Mouse (Mus musculus): ENCODE results near the gene Ascl5. TPM values are rescaled to one million over a fixed set of nuclear protein-coding genes. Genes with fewer than 3 reads are reported as not detected.

Gene Ascl5
- polyA plus RNA-seq, 2 experiments = 0.18 TPM; not detected in 1

DNA sequence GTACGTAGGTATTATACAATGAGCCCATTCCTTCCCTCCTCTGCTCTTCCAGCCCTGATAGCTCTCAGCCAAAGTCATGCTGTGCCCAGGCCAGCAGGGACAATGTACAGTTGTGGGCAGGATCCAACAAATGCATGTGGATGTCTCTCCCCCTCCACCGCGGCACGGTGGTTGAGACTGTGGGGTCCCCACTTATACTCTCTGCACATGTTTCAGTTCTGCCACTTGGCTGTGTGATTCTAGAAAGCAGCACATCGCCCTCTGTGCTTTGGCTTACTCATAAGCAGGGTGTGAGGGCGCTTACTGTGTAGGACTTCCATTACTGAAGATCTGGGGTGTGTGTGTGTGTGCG, 11.2 kb downstream of the Ascl5 start:
- no peak for TF ChIP-seq POLR2A (IDR thresholded peaks at IDR 0.05; ENCODE audit: borderline replicate concordance, extremely low read depth, insufficient read depth, insufficient read length)
- Histone ChIP-seq H3K27ac (replicated peaks; ENCODE audit: low read depth, low read length) (no peak overlapping the region), H3K9ac (ENCODE audit: low read depth, low read length, severe bottlenecking) (no peak overlapping the region), H3K4me1 (ENCODE audit: control insufficient read depth, insufficient read depth, low read length) (no peaks in the 10 kb centered on the region), H3K9me3 (ENCODE audit: control insufficient read depth, low read length) (no peaks in the 10 kb centered on the region), H3K4me2 (replicated peaks; ENCODE audit: low read depth, low read length, severe bottlenecking) (no peak overlapping the region), H3K36me3 (ENCODE audit: control insufficient read depth, insufficient read depth, low read length) (no peaks in the 10 kb centered on the region), H3K4me3 (replicated peaks; ENCODE audit: low read length) (no peak overlapping the region), H3K27me3 (ENCODE audit: control insufficient read depth, insufficient read depth, low read length) (no peaks in the 10 kb centered on the region)
- peak; percentile 18; the same call in 1 of the 2 replicates for ATAC-seq (ENCODE audit: low FRiP score, low read depth)
- no peak for DNase-seq (ENCODE audit: low spot score)
- WGBS = 84% methylated on average over 7 of the region's 7 CpGs

DNA sequence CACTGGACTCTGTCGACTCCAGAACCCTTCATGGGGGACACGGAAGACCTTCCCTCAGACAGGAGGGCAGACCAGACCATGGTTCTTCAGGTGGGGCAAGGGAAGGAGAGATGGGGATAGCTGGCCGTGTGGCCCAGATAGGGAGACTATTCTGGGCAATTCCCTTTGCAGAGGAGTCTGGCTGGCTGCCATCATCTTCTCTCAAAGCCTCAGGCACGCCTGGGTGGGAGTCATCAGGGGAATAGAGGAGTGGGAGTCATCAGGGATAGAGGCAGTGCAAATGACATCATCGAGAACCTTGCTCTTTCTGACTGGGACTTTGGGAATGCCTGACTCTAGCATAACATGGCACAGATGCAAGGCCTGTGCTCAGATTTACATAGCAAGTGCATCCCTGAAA, 13.4 kb downstream of the Ascl5 start:
- Histone ChIP-seq H3K4me3 (replicated peaks; ENCODE audit: low read length) (no peak overlapping the region), H3K4me2 (replicated peaks; ENCODE audit: low read depth, low read length, severe bottlenecking) (no peak overlapping the region), H3K4me1 (ENCODE audit: control insufficient read depth, insufficient read depth, low read length) (no peaks in the 10 kb centered on the region), H3K36me3 (ENCODE audit: control insufficient read depth, insufficient read depth, low read length) (no peaks in the 10 kb centered on the region), H3K27me3 (ENCODE audit: control insufficient read depth, insufficient read depth, low read length) (no peaks in the 10 kb centered on the region), H3K9me3 (ENCODE audit: control insufficient read depth, low read length) (no peaks in the 10 kb centered on the region), H3K27ac (replicated peaks; ENCODE audit: low read depth, low read length) (no peak overlapping the region), H3K9ac (ENCODE audit: low read depth, low read length, severe bottlenecking) (no peak overlapping the region)
- TF ChIP-seq POLR2A (IDR thresholded peaks at IDR 0.05; ENCODE audit: borderline replicate concordance, extremely low read depth, insufficient read depth, insufficient read length) = no peak
- WGBS = 64% methylated on average over 5 of the region's 5 CpGs
- ATAC-seq (ENCODE audit: low FRiP score, low read depth) (no peak), DNase-seq (ENCODE audit: low spot score) (no peak)

GRCm38 (mm10) chr1:136066621-136067020, 16.0 kb downstream of the Ascl5 start:
- H3K4me3 ChIP-seq (replicated peaks; ENCODE audit: low read length) = no peak overlapping the region
- H3K9me3 ChIP-seq (ENCODE audit: control insufficient read depth, low read length) = no peaks in the 10 kb centered on the region
- no peak overlapping the region for H3K4me2 ChIP-seq (replicated peaks; ENCODE audit: low read depth, low read length, severe bottlenecking)
- DNase-seq (ENCODE audit: low spot score) (no peak), ATAC-seq (ENCODE audit: low FRiP score, low read depth) (no peak)
- TF ChIP-seq POLR2A (IDR thresholded peaks at IDR 0.05; ENCODE audit: borderline replicate concordance, extremely low read depth, insufficient read depth, insufficient read length) = no peak
- H3K27me3 ChIP-seq (ENCODE audit: control insufficient read depth, insufficient read depth, low read length) = no peaks in the 10 kb centered on the region
- 58% methylated on average over 1 of the region's 1 CpGs for WGBS
- H3K9ac ChIP-seq (ENCODE audit: low read depth, low read length, severe bottlenecking) = no peak overlapping the region
- H3K4me1 ChIP-seq (ENCODE audit: control insufficient read depth, insufficient read depth, low read length) = no peaks in the 10 kb centered on the region
- H3K27ac ChIP-seq (replicated peaks; ENCODE audit: low read depth, low read length) = no peak overlapping the region
- H3K36me3 ChIP-seq (ENCODE audit: control insufficient read depth, insufficient read depth, low read length) = no peaks in the 10 kb centered on the region

GRCm38 (mm10) chr1:136067579-136067978, 17.0 kb downstream of the Ascl5 start:
- ATAC-seq (ENCODE audit: low FRiP score, low read depth) = no peak
- no peaks in the 10 kb centered on the region for H3K9me3 ChIP-seq (ENCODE audit: control insufficient read depth, low read length)
- WGBS = 53% methylated on average over 3 of the region's 3 CpGs
- H3K4me2 ChIP-seq (replicated peaks; ENCODE audit: low read depth, low read length, severe bottlenecking) = no peak overlapping the region
- no peak overlapping the region for H3K27ac ChIP-seq (replicated peaks; ENCODE audit: low read depth, low read length)
- TF ChIP-seq POLR2A (IDR thresholded peaks at IDR 0.05; ENCODE audit: borderline replicate concordance, extremely low read depth, insufficient read depth, insufficient read length) = no peak
- H3K4me3 ChIP-seq (replicated peaks; ENCODE audit: low read length) = no peak overlapping the region
- DNase-seq (ENCODE audit: low spot score) = no peak
- no peaks in the 10 kb centered on the region for H3K27me3 ChIP-seq (ENCODE audit: control insufficient read depth, insufficient read depth, low read length)
- H3K9ac ChIP-seq (ENCODE audit: low read depth, low read length, severe bottlenecking) = no peak overlapping the region
- no peaks in the 10 kb centered on the region for H3K4me1 ChIP-seq (ENCODE audit: control insufficient read depth, insufficient read depth, low read length)
- H3K36me3 ChIP-seq (ENCODE audit: control insufficient read depth, insufficient read depth, low read length) = no peaks in the 10 kb centered on the region

- H3K4me3 ChIP-seq (replicated peaks; ENCODE audit: low read length) = no peak overlapping the region
- TF ChIP-seq POLR2A (IDR thresholded peaks at IDR 0.05; ENCODE audit: borderline replicate concordance, extremely low read depth, insufficient read depth, insufficient read length) = no peak
- no peaks in the 10 kb centered on the region for H3K27me3 ChIP-seq (ENCODE audit: control insufficient read depth, insufficient read depth, low read length)
- ATAC-seq (ENCODE audit: low FRiP score, low read depth) (no peak), DNase-seq (ENCODE audit: low spot score) (no peak)
- no peaks in the 10 kb centered on the region for H3K4me1 ChIP-seq (ENCODE audit: control insufficient read depth, insufficient read depth, low read length)
- H3K4me2 ChIP-seq (replicated peaks; ENCODE audit: low read depth, low read length, severe bottlenecking) = no peak overlapping the region
- WGBS = 7% methylated on average over 3 of the region's 3 CpGs
- H3K9ac ChIP-seq (ENCODE audit: low read depth, low read length, severe bottlenecking) = no peak overlapping the region
- no peak overlapping the region for H3K27ac ChIP-seq (replicated peaks; ENCODE audit: low read depth, low read length)
- no peaks in the 10 kb centered on the region for H3K9me3 ChIP-seq (ENCODE audit: control insufficient read depth, low read length)
- no peaks in the 10 kb centered on the region for H3K36me3 ChIP-seq (ENCODE audit: control insufficient read depth, insufficient read depth, low read length)
These were observed 25.5 kb downstream of the Ascl5 start for GRCm38 (mm10) chr1:136076086-136076485.

DNA sequence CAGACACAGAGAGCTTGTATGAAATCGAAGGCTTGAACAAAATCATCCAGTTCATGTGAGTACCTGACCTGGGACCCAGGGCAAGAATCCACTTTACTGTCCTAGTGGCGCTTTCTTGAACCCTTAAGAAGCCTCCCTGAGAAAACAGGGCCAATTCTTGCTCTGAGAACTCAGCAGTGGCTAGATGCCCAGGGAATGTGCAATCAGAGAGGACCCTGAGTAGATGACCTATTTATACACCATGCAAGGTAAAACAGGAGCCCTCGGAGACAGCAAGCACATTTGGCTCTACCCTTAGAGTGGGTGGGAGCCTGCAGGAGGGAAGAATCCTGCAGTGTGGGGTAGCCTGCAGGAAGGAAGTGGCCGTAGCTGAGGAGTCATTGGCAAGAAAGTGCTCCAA, 27.1 kb downstream of the Ascl5 start:
- Histone ChIP-seq H3K9me3 (ENCODE audit: control insufficient read depth, low read length) (no peaks in the 10 kb centered on the region; the same call in 1 of the 2 replicates), H3K4me3 (replicated peaks; ENCODE audit: low read length) (no peak overlapping the region), H3K27me3 (ENCODE audit: control insufficient read depth, insufficient read depth, low read length) (no peaks in the 10 kb centered on the region), H3K36me3 (ENCODE audit: control insufficient read depth, insufficient read depth, low read length) (no peaks in the 10 kb centered on the region), H3K27ac (replicated peaks; ENCODE audit: low read depth, low read length) (no peak overlapping the region), H3K4me2 (replicated peaks; ENCODE audit: low read depth, low read length, severe bottlenecking) (no peak overlapping the region), H3K9ac (ENCODE audit: low read depth, low read length, severe bottlenecking) (no peak overlapping the region), H3K4me1 (ENCODE audit: control insufficient read depth, insufficient read depth, low read length) (no peaks in the 10 kb centered on the region)
- DNase-seq (ENCODE audit: low spot score) = no peak
- 64% methylated on average over 4 of the region's 4 CpGs for WGBS
- no peak for TF ChIP-seq POLR2A (IDR thresholded peaks at IDR 0.05; ENCODE audit: borderline replicate concordance, extremely low read depth, insufficient read depth, insufficient read length)
- no peak for ATAC-seq (ENCODE audit: low FRiP score, low read depth)

All from limb, embryonic 14.5 days (tissue).